Mouse (Mus musculus) liver, embryonic 16.5 days (tissue): ENCODE results near the gene Ncf4. TPM values are rescaled to one million over a fixed set of nuclear protein-coding genes. Genes with fewer than 3 reads are reported as not detected.

Experiments used
- ATAC-seq: fragments of 200-750 bp; cut with Nextera tagmentation; 2 replicates; pipeline ENCODE4 v1.8.0; 2017; ENCODE audit warnings: low read depth, mild to moderate bottlenecking, moderate number of reproducible peaks, moderate library complexity
- H3K27ac ChIP-seq: fragments of 300-500 bp; sonication (generic); 2 replicates; pipeline ENCODE4 v1.5.1; 2014; ENCODE audit warnings: mild to moderate bottlenecking, low read length
- H3K27me3 ChIP-seq: fragments of 300-500 bp; sonication (generic); 2 replicates; pipeline ENCODE4 v1.6.1; 2014; ENCODE audit warnings: low read depth, low read length, mixed read lengths; ENCODE audit not compliant: control insufficient read depth, insufficient read depth
- H3K36me3 ChIP-seq: fragments of 300-500 bp; sonication (generic); 2 replicates; pipeline ENCODE4 v1.6.1; 2014; ENCODE audit warnings: mild to moderate bottlenecking; ENCODE audit not compliant: control insufficient read depth, insufficient read depth
- H3K4me1 ChIP-seq: fragments of 300-500 bp; sonication (generic); 2 replicates; pipeline ENCODE4 v1.6.1; 2014; ENCODE audit warnings: low read depth, low read length, mixed read lengths; ENCODE audit not compliant: control insufficient read depth
- H3K4me2 ChIP-seq: fragments of 300-500 bp; sonication (generic); 2 replicates; pipeline ENCODE4 v1.6.1; 2014; ENCODE audit warnings: low read depth, low read length, mixed read lengths
- H3K4me3 ChIP-seq: fragments of 300-500 bp; sonication (generic); 2 replicates; pipeline ENCODE4 v1.5.1; 2014; ENCODE audit warnings: low read depth, mild to moderate bottlenecking, low read length
- H3K9ac ChIP-seq: fragments of 300-500 bp; sonication (generic); 2 replicates; pipeline ENCODE4 v1.6.1; 2014; ENCODE audit warnings: low read depth, low read length
- H3K9me3 ChIP-seq: fragments of 300-500 bp; sonication (generic); replicated peaks from 2 replicates; pipeline ENCODE4 v1.6.1; 2016; ENCODE audit warnings: low read length; ENCODE audit not compliant: control insufficient read depth
- WGBS: fragments of 180-500 bp; shearing (Covaris S2); extraction: QIAGEN DNeasy Blood & Tissue Kit; methylation state at CpG from one replicate; pipeline ENCODE4 v1.1.7; 2014; ENCODE audit not compliant: insufficient replicate concordance; 5-methylcytosine and 5-hydroxymethylcytosine counted together
- polyA plus RNA-seq: library from polyadenylated mRNA; unstranded; fragments of >200 nt; fragmentation: Nextera tagmentation; extraction: Ambion mirVana; gene quantifications from 2 replicates; pipeline ENCODE4 v1.2.1, GENCODE M21; 2015

The Ncf4 gene
- polyA plus RNA-seq, 1 experiment from 2014 or later, result 49.9 TPM

GRCm38 (mm10) chr15:78298558-78298957, 54.0 kb downstream of the Ncf4 start:
- Histone ChIP-seq H3K27ac (no peak overlapping the region), H3K4me1 (no peaks in the 10 kb centered on the region), H3K9me3 (no peaks in the 10 kb centered on the region), H3K9ac (no peak overlapping the region), H3K4me3 (no peak overlapping the region), H3K36me3 (no peaks in the 10 kb centered on the region), H3K27me3 (no peaks in the 10 kb centered on the region), H3K4me2 (no peak overlapping the region)
- ATAC-seq, result no peak
- WGBS, result 56% methylated on average over 1 of the region's 1 CpGs

- Histone ChIP-seq H3K4me1 (no peaks in the 10 kb centered on the region), H3K27ac (no peak overlapping the region), H3K4me3 (no peak overlapping the region), H3K9ac (no peak overlapping the region), H3K27me3 (no peaks in the 10 kb centered on the region), H3K9me3 (no peaks in the 10 kb centered on the region), H3K36me3 (no peaks in the 10 kb centered on the region), H3K4me2 (no peak overlapping the region)
- no peak for ATAC-seq
- 24% methylated on average over 3 of the region's 3 CpGs for WGBS
Observed at GRCm38 (mm10) chr15:78299641-78300040, 55.0 kb downstream of the Ncf4 start.

- H3K9me3 ChIP-seq, result no peaks in the 10 kb centered on the region
- H3K4me1 ChIP-seq, result no peaks in the 10 kb centered on the region
- H3K27ac ChIP-seq, result no peak overlapping the region
- no peaks in the 10 kb centered on the region for H3K36me3 ChIP-seq
- no peak overlapping the region for H3K4me2 ChIP-seq
- no peak overlapping the region for H3K4me3 ChIP-seq
- H3K27me3 ChIP-seq, result no peaks in the 10 kb centered on the region
- H3K9ac ChIP-seq, result no peak overlapping the region
- ATAC-seq, result no peak
Observed at GRCm38 (mm10) chr15:78300773-78301172, 56.2 kb downstream of the Ncf4 start.

GRCm38 (mm10) chr15:78302718-78303117, 58.1 kb downstream of the Ncf4 start:
- Histone ChIP-seq H3K27me3 (no peaks in the 10 kb centered on the region), H3K9me3 (no peaks in the 10 kb centered on the region), H3K4me1 (no peaks in the 10 kb centered on the region), H3K36me3 (no peaks in the 10 kb centered on the region), H3K27ac (no peak overlapping the region), H3K9ac (no peak overlapping the region), H3K4me3 (no peak overlapping the region), H3K4me2 (no peak overlapping the region)
- no peak for ATAC-seq
- WGBS, result 86% methylated on average over 4 of the region's 4 CpGs

- no peaks in the 10 kb centered on the region for H3K36me3 ChIP-seq
- H3K9ac ChIP-seq, result no peak overlapping the region
- no peaks in the 10 kb centered on the region for H3K27me3 ChIP-seq
- no peaks in the 10 kb centered on the region for H3K4me1 ChIP-seq
- H3K4me3 ChIP-seq, result no peak overlapping the region
- no peak overlapping the region for H3K4me2 ChIP-seq
- H3K27ac ChIP-seq, result no peak overlapping the region
- no peaks in the 10 kb centered on the region for H3K9me3 ChIP-seq
- no peak for ATAC-seq
- 64% methylated on average over 6 of the region's 6 CpGs for WGBS
Observed at GRCm38 (mm10) chr15:78303665-78304233, 59.1 kb downstream of the Ncf4 start.

GRCm38 (mm10) chr15:78305341-78305933, 60.8 kb downstream of the Ncf4 start, which contains the start of gene Csf2rb2:
TSS of gene Csf2rb2 (minus strand) at chr15:78305721.
- H3K27ac ChIP-seq, result 0 out of 2 replicates have a peak within 1 kb of the TSS, but pooled peaks have one; percentile 16

GRCm38 (mm10) chr15:78309865-78310264, 65.3 kb downstream of the Ncf4 start:
- Histone ChIP-seq H3K27me3 (no peaks in the 10 kb centered on the region; the same call in 1 of the 2 replicates), H3K4me1 (no peaks in the 10 kb centered on the region), H3K9ac (no peak overlapping the region), H3K36me3 (no peaks in the 10 kb centered on the region), H3K4me2 (no peak overlapping the region), H3K4me3 (no peak overlapping the region), H3K9me3 (no peaks in the 10 kb centered on the region), H3K27ac (no peak overlapping the region)
- WGBS, result 21% methylated on average over 5 of the region's 5 CpGs
- ATAC-seq, result no peak

More at GRCm38 (mm10) chr15:78305341-78305933, 60.8 kb downstream of the Ncf4 start, which contains the start of gene Csf2rb2:
- ATAC-seq, result no peak
- H3K36me3 ChIP-seq, result no peaks in the 10 kb centered on the region
- H3K4me1 ChIP-seq, result no peaks in the 10 kb centered on the region
- H3K4me3 ChIP-seq, result peak within 1 kb of the TSS; percentile 24
- H3K27me3 ChIP-seq, result no peaks in the 10 kb centered on the region; the same call in 1 of the 2 replicates
- H3K9me3 ChIP-seq, result no peaks in the 10 kb centered on the region
- H3K9ac ChIP-seq, result no peak within 1 kb of the TSS
- WGBS, result 31% methylated on average over 10 of the region's 10 CpGs
- H3K4me2 ChIP-seq, result 0 out of 2 replicates have a peak within 1 kb of the TSS, but pooled peaks have one; percentile 24

GRCm38 (mm10) chr15:78310971-78311370, 66.4 kb downstream of the Ncf4 start:
- H3K9me3 ChIP-seq, result no peaks in the 10 kb centered on the region
- H3K27ac ChIP-seq, result no peak overlapping the region
- H3K4me1 ChIP-seq, result no peaks in the 10 kb centered on the region
- no peak overlapping the region for H3K4me3 ChIP-seq
- no peaks in the 10 kb centered on the region; the same call in 1 of the 2 replicates for H3K27me3 ChIP-seq
- 47% methylated on average over 4 of the region's 4 CpGs for WGBS
- no peak overlapping the region for H3K9ac ChIP-seq
- H3K4me2 ChIP-seq, result no peak overlapping the region
- no peaks in the 10 kb centered on the region for H3K36me3 ChIP-seq
- ATAC-seq, result no peak
